Mouse (Mus musculus) embryonic facial prominence, embryonic 14.5 days (tissue): ENCODE results near the gene Ten1. TPM values are rescaled to one million over a fixed set of nuclear protein-coding genes. Genes with fewer than 3 reads are reported as not detected.

ENCODE experiments used
- ATAC-seq: fragments of 200-750 bp; cut with Nextera tagmentation; 2 replicates; pipeline ENCODE4 v1.8.0; 2017; ENCODE audit warnings: low read depth, moderate number of reproducible peaks, moderate TSS enrichment
- DNase-seq: peaks from one replicate; pipeline ENCODE4 v3.0.0-alpha.2; 2015; ENCODE audit warnings: low spot score
- H3K27ac ChIP-seq: fragments of 300-500 bp; sonication (generic); replicated peaks from 2 replicates; pipeline ENCODE4 v1.5.1; 2014; ENCODE audit warnings: low read depth, mild to moderate bottlenecking, low read length, moderate library complexity
- H3K27me3 ChIP-seq: fragments of 300-500 bp; sonication (generic); replicated peaks from 2 replicates; pipeline ENCODE4 v1.6.1; 2014; ENCODE audit warnings: low read length; ENCODE audit not compliant: control insufficient read depth, insufficient read depth
- H3K36me3 ChIP-seq: fragments of 300-500 bp; sonication (generic); 2 replicates; pipeline ENCODE4 v1.6.1; 2014; ENCODE audit warnings: low read length, mixed read lengths; ENCODE audit not compliant: control insufficient read depth, insufficient read depth
- H3K4me1 ChIP-seq: fragments of 300-500 bp; sonication (generic); 2 replicates; pipeline ENCODE4 v1.6.1; 2014; ENCODE audit warnings: antibody characterized with exemption, low read length; ENCODE audit not compliant: control insufficient read depth, insufficient read depth
- H3K4me2 ChIP-seq: fragments of 300-500 bp; sonication (generic); 2 replicates; pipeline ENCODE4 v1.6.1; 2014; ENCODE audit warnings: low read depth, mild to moderate bottlenecking, low read length, moderate library complexity, mixed read lengths
- H3K4me3 ChIP-seq: fragments of 300-500 bp; sonication (generic); 2 replicates; pipeline ENCODE4 v1.5.1; 2014; ENCODE audit warnings: low read depth, mild to moderate bottlenecking, low read length
- H3K9ac ChIP-seq: fragments of 300-500 bp; sonication (generic); 2 replicates; pipeline ENCODE4 v1.6.1; 2014; ENCODE audit warnings: low read depth, mild to moderate bottlenecking, low read length, moderate library complexity, mixed read lengths
- H3K9me3 ChIP-seq: fragments of 300-500 bp; sonication (generic); 2 replicates; pipeline ENCODE4 v1.6.1; 2016; ENCODE audit warnings: low read length; ENCODE audit not compliant: control insufficient read depth
- WGBS: fragments of 180-500 bp; shearing (Covaris S2); extraction: QIAGEN DNeasy Blood & Tissue Kit; methylation state at CpG from one replicate; pipeline ENCODE4 v1.1.7; 2014; 5-methylcytosine and 5-hydroxymethylcytosine counted together
- polyA plus RNA-seq: library from polyadenylated mRNA; unstranded; fragments of >200 nt; fragmentation: Nextera tagmentation; extraction: Ambion mirVana; gene quantifications from 2 replicates; pipeline ENCODE4 v1.2.1, GENCODE M21; 2014

Gene Ten1
- polyA plus RNA-seq, 1 experiment from 2014 or later: 59.8 TPM

DNA sequence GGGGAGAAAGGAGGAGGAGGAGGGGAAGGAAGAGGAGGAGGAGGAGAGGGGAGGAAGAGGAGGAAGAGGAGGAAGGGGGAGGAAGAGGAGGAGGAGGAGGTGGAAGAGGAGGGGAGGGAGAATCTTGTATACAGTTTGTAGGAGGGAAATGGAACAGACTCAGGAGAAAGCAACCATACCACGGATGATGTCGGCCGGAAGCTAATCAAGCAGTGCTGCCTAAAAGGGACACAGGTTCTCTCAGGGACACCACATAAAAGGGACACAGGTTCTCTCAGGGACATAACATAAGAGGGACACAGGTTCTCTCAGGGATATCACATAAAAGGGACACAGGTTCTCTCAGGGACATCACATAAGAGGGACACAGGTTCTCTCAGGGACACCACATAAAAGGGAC is 29.4 kb upstream of the Ten1 start:
- Histone ChIP-seq H3K27ac (no peak overlapping the region), H3K9ac (no peak overlapping the region), H3K9me3 (no peaks in the 10 kb centered on the region), H3K27me3 (no peaks in the 10 kb centered on the region), H3K4me2 (no peak overlapping the region), H3K4me3 (no peak overlapping the region), H3K36me3 (peaks cover 53% of the 10 kb centered on the region), H3K4me1 (peaks cover 11% of the 10 kb centered on the region; the same call in 1 of the 2 replicates)
- 78% methylated on average over 3 of the region's 3 CpGs for WGBS
- no peak for DNase-seq
- no peak for ATAC-seq

DNA sequence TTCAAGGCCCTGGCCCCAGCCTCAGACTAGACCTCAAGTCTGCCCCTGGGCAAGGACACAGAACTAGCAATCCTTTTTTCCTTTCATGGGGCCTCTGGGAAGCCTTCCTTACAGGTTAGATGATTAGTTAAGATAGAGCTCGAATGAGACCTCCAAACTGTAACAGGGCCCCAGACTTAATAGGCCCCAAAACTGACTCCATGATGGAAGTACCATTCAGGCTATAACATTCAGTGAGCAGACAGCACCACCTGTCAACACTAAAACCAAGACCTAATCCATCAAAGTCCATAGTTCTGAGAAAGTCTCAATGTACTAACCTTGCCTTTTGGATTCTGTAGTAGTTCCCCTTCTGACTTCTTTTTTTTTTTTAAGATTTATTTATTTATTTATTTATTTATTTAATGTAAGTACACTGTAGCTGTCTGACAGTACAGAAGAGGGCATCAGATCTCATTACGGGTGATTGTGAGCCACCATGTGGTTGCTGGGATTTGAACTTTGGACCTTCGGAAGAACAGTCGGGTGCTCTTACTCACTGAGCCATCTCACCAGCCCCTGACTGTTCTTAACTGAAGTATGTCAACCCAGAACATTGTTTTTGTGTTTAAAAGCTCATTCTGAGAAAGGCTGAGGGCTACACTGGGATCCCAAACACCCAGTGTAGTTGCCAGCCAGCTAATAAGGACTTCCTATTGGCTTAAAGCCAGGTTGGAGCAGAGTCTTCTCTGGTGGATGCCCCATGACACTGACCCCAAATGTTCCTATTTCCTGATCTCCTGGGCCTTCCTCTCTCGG is 28.5 kb upstream of the Ten1 start:
- H3K27me3 ChIP-seq: no peaks in the 10 kb centered on the region
- H3K9me3 ChIP-seq: no peaks in the 10 kb centered on the region
- peaks cover 11% of the 10 kb centered on the region; the same call in 1 of the 2 replicates for H3K4me1 ChIP-seq
- peaks cover 53% of the 10 kb centered on the region for H3K36me3 ChIP-seq
- no peak overlapping the region for H3K27ac ChIP-seq
- no peak overlapping the region for H3K4me2 ChIP-seq
- DNase-seq: no peak
- WGBS: 79% methylated on average over 5 of the region's 5 CpGs
- H3K4me3 ChIP-seq: no peak overlapping the region
- H3K9ac ChIP-seq: no peak overlapping the region
- no peak for ATAC-seq

DNA sequence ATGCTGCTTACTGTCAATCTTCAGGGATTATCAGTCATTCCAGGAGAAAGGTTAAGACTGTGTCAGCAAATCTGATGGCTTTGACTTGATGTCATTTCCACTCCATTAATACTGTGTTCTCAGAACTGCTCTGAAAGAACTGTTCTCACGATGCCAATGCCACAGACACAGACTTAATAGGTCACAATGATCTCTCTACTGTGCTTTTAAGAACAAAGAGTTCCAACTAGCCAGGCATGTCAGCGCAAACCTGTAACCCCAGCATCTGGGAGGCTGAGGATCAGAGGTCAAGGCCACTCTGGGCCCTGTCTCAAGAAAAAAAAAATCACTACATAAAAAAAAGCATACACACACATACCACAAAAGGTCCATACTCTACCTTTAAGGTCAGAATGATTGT is 26.7 kb upstream of the Ten1 start:
- Histone ChIP-seq H3K27ac (no peak overlapping the region), H3K9me3 (no peaks in the 10 kb centered on the region), H3K27me3 (no peaks in the 10 kb centered on the region), H3K36me3 (peaks cover 57% of the 10 kb centered on the region), H3K4me1 (0 out of 2 replicates have a peak, but pooled peaks cover 2% of the 10 kb centered on the region), H3K4me3 (no peak overlapping the region), H3K9ac (no peak overlapping the region), H3K4me2 (no peak overlapping the region)
- WGBS: 87% methylated on average over 2 of the region's 2 CpGs
- ATAC-seq (no peak), DNase-seq (no peak)

DNA sequence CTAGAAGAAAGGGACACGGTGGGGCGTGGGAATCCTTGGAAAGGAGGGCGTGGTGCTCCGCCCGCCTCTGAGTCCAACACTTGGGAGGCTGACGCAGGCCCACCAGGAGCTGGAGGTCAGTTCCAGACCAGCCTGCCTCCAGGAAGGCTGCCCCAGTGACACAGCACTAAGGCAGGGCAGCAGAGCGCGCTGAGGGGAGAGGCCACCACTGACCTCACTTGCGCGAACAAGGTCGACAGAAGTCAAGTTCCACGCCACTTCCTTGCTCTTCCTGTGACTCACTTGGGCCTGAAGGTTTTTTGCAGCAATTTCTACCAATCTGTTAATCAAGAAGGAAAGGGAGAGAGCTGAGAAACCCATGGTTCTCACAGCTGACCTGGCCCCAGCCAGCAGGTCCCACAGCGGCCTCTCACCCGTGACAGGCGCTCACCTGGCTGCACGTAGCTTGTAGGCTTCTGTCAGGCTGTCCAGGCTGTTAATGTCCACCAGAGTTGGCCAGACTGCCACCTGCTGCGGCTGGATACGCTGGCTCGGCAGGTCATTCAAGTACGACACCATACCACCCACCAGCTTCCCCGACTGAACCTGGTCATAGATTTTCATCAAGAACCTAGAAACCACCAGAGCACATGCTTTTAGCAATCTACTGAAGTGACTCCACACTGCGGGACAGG is 23.7 kb upstream of the Ten1 start:
- Histone ChIP-seq H3K36me3 (peaks cover 83% of the 10 kb centered on the region), H3K4me3 (no peak overlapping the region), H3K27ac (no peak overlapping the region), H3K9me3 (no peaks in the 10 kb centered on the region), H3K27me3 (no peaks in the 10 kb centered on the region), H3K4me2 (no peak overlapping the region), H3K4me1 (no peaks in the 10 kb centered on the region), H3K9ac (no peak overlapping the region)
- DNase-seq: no peak
- WGBS: 90% methylated on average over 22 of the region's 22 CpGs
- no peak for ATAC-seq

DNA sequence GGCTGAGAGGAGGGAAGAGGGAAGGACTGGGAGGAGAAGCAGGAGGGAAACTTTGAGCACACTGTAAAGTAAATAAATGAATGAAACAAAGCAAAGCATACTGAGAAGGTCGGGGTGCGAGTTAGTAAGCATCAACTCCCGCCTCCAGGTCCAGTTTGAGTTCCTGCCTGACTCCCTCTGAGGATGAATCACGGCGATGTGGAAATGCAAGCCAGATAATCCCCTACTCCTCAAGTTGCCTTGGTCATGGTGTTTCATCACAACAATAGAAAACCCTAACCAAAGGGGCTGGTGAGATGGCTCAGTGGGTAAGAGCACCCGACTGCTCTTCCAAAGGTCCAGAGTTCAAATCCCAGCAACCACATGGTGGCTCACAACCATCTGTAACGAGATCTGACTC is 22.6 kb upstream of the Ten1 start:
- WGBS: 88% methylated on average over 7 of the region's 7 CpGs
- ATAC-seq (no peak), DNase-seq (no peak)
- H3K36me3 ChIP-seq: peaks cover 87% of the 10 kb centered on the region
- H3K27me3 ChIP-seq: no peaks in the 10 kb centered on the region
- no peak overlapping the region for H3K4me2 ChIP-seq
- no peak overlapping the region for H3K9ac ChIP-seq
- no peak overlapping the region for H3K4me3 ChIP-seq
- no peaks in the 10 kb centered on the region for H3K4me1 ChIP-seq
- no peaks in the 10 kb centered on the region for H3K9me3 ChIP-seq
- H3K27ac ChIP-seq: no peak overlapping the region

DNA sequence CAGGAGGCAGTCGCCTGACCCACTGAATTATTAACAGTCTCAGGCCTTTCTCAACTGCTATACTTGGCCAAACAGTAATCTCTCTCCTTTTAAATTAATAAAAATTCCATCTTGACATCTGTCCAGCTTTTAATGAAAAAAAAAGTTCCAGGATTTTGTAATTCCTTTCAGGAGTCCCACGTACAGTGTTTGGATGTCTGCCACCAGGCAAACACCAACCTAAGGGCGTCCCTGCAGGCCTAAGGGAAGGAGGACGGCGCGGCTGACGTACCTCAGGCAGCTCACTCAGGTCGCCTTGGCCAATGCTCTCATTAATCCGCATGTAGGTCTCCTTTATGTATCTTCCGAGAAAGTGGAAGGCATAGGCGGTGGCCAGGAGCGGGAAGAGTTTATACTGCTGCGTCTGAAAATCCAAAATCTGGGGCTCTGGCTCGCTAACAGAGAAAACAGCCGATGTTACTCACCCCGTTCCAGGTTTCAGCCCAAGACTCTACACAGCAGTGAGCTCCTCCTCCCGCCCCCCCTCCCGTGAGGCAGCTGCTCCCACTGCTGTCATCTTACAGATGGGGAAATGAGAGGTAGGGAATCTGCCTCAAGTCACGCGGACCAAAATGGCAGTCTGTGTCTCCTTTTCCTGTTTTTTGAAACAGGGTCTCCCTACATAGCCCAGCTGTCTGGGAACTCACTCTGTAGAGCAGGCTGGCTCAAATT is 20.1 kb upstream of the Ten1 start:
- Histone ChIP-seq H3K36me3 (peaks cover 81% of the 10 kb centered on the region), H3K4me3 (no peak overlapping the region), H3K27me3 (no peaks in the 10 kb centered on the region), H3K9me3 (no peaks in the 10 kb centered on the region), H3K27ac (no peak overlapping the region), H3K4me2 (no peak overlapping the region), H3K9ac (no peak overlapping the region), H3K4me1 (no peaks in the 10 kb centered on the region)
- WGBS: 86% methylated on average over 18 of the region's 20 CpGs
- DNase-seq: no peak
- ATAC-seq: no peak

DNA sequence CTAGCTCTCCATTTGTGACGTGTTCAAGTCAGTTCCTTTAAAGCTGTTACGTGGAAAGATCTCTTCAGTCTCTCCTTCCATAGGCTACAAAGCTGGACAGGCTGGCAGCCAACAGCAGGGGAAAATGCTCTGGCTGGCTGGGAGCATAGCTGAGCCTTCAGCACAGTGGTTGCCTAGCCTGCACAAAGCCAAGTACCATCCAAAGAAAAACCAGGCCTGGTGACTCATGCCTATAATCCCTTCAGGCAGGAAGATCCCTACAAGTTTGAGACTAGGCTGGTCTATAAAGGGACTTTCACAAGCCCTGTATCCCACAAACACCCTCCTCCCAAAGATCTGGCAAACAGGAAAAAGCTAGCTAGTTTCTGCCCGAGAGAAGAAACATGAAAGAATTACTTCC is 12.8 kb upstream of the Ten1 start:
- 67% methylated on average over 3 of the region's 3 CpGs for WGBS
- H3K9me3 ChIP-seq: no peaks in the 10 kb centered on the region
- no peak overlapping the region for H3K4me2 ChIP-seq
- H3K27me3 ChIP-seq: no peaks in the 10 kb centered on the region
- no peak overlapping the region for H3K9ac ChIP-seq
- H3K36me3 ChIP-seq: peaks cover 67% of the 10 kb centered on the region
- H3K27ac ChIP-seq: peak overlapping the region; percentile 67; the same call in 1 of the 2 replicates
- 0 out of 2 replicates have a peak, but pooled peaks cover 2% of the 10 kb centered on the region for H3K4me1 ChIP-seq
- no peak overlapping the region for H3K4me3 ChIP-seq
- ATAC-seq: no peak
- no peak for DNase-seq

DNA sequence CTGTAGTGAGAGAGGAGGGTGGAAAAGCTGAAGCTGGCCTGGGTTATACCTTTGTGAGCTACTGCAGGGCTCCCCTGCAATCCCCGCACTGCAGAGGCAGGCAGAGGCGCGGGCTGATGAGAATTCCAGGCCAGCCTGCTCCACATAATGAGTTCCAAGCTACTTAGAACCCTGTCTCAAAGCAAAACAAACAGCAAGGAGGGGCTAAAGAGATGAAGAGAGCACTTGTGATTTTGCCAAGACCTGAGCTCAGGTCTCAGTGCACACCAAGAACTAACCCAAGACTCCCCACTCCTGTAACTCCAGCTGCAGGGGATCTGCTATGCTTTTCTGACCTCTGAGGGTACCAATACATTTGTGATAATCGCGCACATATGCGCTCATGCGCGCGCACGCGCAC is 12.3 kb upstream of the Ten1 start:
- 62% methylated on average over 11 of the region's 11 CpGs for WGBS
- H3K27ac ChIP-seq: peak overlapping the region; percentile 67
- no peak for ATAC-seq
- DNase-seq: peak; percentile 32
- no peak overlapping the region for H3K4me2 ChIP-seq
- H3K27me3 ChIP-seq: no peaks in the 10 kb centered on the region
- H3K4me3 ChIP-seq: no peak overlapping the region
- peaks cover 72% of the 10 kb centered on the region for H3K36me3 ChIP-seq
- H3K9ac ChIP-seq: no peak overlapping the region
- 0 out of 2 replicates have a peak, but pooled peaks cover 2% of the 10 kb centered on the region for H3K4me1 ChIP-seq
- H3K9me3 ChIP-seq: no peaks in the 10 kb centered on the region
